Mouse (Mus musculus) erythroblast, embryonic 14.5 days (primary cell): ENCODE results near the gene Grap. TPM values are rescaled to one million over a fixed set of nuclear protein-coding genes. Genes with fewer than 3 reads are reported as not detected.
"Not testable (repeated sequence)": the region's sequence is repeated elsewhere in the genome, so short reads cannot be mapped to it uniquely, and the experiment has no call there.

Source experiments
- H3K27me3 ChIP-seq: 2 replicates; pipeline ENCODE4 v1.6.1; 2012; ENCODE audit warnings: inconsistent platforms; ENCODE audit not compliant: control insufficient read depth
- H3K36me3 ChIP-seq: 2 replicates; pipeline ENCODE4 v1.6.1; 2012; ENCODE audit warnings: mild to moderate bottlenecking, inconsistent platforms; ENCODE audit not compliant: control insufficient read depth
- H3K4me1 ChIP-seq: 2 replicates; pipeline ENCODE4 v1.6.1; 2012; ENCODE audit warnings: inconsistent platforms; ENCODE audit not compliant: control insufficient read depth
- H3K4me3 ChIP-seq: replicated peaks from 2 replicates; pipeline ENCODE3; 2012; ENCODE audit warnings: moderate library complexity, mild to moderate bottlenecking, inconsistent platforms
- H3K9me3 ChIP-seq: 2 replicates; pipeline ENCODE4 v1.6.1; 2012; ENCODE audit warnings: low read length, inconsistent platforms, mixed read lengths; ENCODE audit not compliant: control insufficient read depth
- GATA1 ChIP-seq: IDR thresholded peaks from 2 replicates; pipeline ENCODE4 v1.6.1; 2012; ENCODE audit warnings: low read length, inconsistent platforms, mixed read lengths
- TAL1 ChIP-seq: IDR thresholded peaks from 3 replicates; pipeline ENCODE4 v1.6.1; 2012; ENCODE audit warnings: low read length, inconsistent platforms, mixed read lengths
- polyA plus RNA-seq: library from polyadenylated mRNA; stranded (reverse); fragments of >175 nt; gene quantifications from 2 replicates; pipeline ENCODE4 v1.2.3, GENCODE M21; 2012

The Grap gene
- polyA plus RNA-seq, 1 experiment, result 0.06 TPM

DNA sequence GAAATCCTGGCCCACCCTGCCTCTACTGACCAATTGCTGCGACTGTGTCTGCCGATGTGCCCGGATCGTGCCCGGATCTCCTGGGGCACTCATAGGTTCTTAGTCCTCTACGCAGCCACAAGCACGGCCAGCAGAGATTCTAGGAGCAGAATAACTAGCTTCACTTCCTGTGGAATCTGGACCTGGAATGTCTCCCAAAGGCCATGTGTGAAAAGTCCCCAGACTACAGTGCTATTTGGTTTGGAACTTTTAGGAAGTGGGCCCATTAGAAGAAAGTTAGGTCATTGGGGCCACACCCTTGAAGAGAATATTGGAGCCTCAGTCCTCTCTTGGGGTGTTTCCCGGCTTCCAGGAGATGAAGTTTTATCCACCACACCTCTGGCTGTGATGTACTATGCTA lies 34.9 kb upstream of the Grap start:
- H3K27me3 ChIP-seq, result peaks cover 39% of the 10 kb centered on the region
- no peak for TF ChIP-seq GATA1
- TF ChIP-seq TAL1, result no peak

DNA sequence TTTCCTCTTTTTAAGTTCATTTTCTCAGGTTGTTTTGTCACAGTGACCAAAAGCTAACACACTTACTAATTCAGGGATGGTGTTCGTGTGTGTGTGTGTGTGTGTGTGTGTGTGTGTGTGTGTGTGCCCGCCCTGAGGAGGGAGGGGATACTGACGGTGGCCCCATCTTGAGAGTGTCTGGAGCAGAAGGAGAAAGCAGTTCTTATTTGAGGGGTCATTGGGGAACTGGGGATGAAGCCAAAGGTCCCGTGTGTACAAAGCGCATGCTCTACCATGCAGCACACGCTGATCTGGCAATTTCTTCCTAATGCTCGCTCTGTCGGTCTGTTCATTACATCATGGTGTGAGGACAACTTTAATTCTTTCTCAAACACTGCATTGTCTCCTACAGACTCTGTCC lies 34.5 kb upstream of the Grap start:
- Histone ChIP-seq H3K27me3 (peaks cover 39% of the 10 kb centered on the region), H3K4me1 (peaks cover 4% of the 10 kb centered on the region), H3K4me3 (no peak overlapping the region), H3K9me3 (no peaks in the 10 kb centered on the region), H3K36me3 (no peaks in the 10 kb centered on the region)
- TF ChIP-seq TAL1 (no peak), GATA1 (no peak)

More for the DNA sequence above, 34.9 kb upstream of the Grap start:
- H3K4me1 ChIP-seq, result peaks cover 4% of the 10 kb centered on the region
- H3K4me3 ChIP-seq, result no peak overlapping the region
- H3K36me3 ChIP-seq, result no peaks in the 10 kb centered on the region
- H3K9me3 ChIP-seq, result no peaks in the 10 kb centered on the region

DNA sequence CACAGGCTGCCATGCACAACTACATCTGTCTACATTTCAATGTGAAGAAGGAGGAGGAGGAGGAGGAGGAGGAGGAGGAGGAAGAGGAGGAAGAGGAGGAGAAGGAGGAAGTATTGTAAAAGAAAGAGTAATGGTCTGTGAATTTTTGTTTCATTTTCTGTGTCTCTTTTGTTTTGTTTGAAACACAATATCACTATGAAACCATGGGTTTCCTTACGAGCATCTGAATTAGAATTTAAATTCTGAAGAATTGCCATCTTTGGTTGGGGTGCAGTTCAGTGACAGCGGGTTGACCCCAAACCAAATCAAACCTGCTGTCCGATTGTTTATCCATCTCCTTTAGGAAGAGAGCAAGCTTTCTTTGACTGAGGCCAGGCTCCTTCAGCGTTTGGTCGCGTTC lies 33.7 kb upstream of the Grap start:
- peaks cover 41% of the 10 kb centered on the region for H3K27me3 ChIP-seq
- no peaks in the 10 kb centered on the region for H3K36me3 ChIP-seq
- no peaks in the 10 kb centered on the region for H3K9me3 ChIP-seq
- no peak overlapping the region for H3K4me3 ChIP-seq
- no peak for TF ChIP-seq GATA1
- no peak for TF ChIP-seq TAL1
- H3K4me1 ChIP-seq, result peaks cover 4% of the 10 kb centered on the region

DNA sequence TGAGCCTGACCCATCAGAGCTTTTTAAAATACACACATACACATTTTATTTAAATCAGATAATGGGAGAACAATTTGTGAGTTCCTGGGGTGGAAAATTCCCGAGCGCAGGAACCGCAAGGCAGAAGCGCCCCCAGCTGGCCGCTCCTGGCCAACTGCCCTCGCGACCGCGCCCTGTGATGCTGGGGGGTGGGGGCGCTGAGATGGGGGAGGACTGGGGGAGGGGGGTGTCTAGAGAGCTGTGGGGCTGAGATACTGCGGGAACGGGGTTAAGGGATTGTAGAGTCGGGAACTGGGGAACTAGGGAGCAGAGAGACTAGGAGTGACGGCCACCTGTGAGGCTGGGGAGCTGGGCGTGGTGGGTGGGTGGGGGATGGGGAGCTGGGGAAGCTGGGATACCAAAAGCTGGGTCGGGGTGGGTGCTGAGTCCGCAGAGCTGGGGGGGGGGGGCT lies 33.2 kb upstream of the Grap start:
- Histone ChIP-seq H3K4me1 (peaks cover 4% of the 10 kb centered on the region), H3K36me3 (no peaks in the 10 kb centered on the region), H3K4me3 (no peak overlapping the region), H3K27me3 (peaks cover 41% of the 10 kb centered on the region), H3K9me3 (no peaks in the 10 kb centered on the region)
- no peak for TF ChIP-seq GATA1
- no peak for TF ChIP-seq TAL1

DNA sequence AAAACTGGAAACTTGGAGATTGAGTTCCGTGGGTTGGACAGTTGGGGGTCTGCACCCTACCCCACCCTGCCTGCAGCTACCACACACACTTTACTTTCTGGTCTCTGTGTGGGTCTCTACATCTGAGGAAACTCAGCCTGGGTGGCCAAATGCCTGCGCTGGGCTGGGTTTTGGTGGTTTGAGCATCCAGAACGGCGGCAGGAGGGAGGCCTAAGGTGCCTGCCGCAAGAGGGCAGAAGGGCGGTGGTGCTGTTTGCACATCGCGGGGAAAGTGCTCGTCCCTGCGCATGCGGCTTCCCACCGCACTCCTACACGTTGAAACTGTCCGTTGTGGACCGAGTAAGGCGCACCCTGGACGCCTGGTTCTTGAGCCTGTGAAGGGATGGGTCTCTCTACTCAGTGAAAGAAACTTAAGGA lies 32.8 kb upstream of the Grap start:
- Histone ChIP-seq H3K4me3 (no peak overlapping the region), H3K27me3 (peaks cover 38% of the 10 kb centered on the region), H3K4me1 (peaks cover 4% of the 10 kb centered on the region), H3K9me3 (no peaks in the 10 kb centered on the region), H3K36me3 (no peaks in the 10 kb centered on the region)
- TF ChIP-seq TAL1, result no peak
- no peak for TF ChIP-seq GATA1

DNA sequence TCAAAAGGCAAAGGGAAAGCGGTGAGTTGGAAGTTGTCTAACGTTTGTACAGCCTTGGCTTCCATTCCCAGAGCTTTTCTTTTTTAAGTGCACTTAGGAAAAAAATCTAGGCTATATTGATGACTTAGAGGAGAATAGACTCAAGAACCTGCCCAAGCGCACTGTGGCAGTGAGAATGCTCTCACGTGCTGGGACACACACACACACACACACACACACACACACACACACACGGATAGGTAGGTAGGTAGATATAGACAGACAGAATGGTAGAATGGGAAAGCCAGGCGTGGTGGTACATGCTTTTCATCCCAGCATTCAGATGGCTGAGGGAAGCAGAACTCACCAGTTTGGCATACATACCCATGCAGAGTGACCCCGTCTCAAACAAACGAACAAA lies 32.3 kb upstream of the Grap start:
- Histone ChIP-seq H3K4me3 (no peak overlapping the region), H3K27me3 (peaks cover 33% of the 10 kb centered on the region)
- TF ChIP-seq TAL1, result no peak
- no peak for TF ChIP-seq GATA1

DNA sequence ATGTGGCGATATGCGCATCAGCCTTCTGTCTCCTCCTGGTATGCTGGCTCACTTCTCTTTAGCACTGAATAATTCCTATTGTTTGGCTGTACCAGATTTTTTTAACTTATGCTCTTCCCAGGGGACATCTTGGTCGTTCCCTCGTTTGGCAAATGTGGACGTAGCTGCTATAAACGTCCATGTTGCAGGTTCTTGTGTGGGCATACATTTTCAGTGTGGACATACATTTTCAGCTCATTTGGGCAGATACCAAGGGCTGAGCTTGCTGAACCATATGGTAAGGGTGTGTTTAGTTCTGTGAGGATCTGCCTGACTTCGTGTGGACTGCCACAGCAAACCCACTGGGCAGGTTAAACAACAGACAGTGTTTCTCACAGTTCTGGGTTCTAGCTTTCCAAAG lies 27.9 kb upstream of the Grap start:
- peaks cover 4% of the 10 kb centered on the region for H3K4me1 ChIP-seq
- no peaks in the 10 kb centered on the region for H3K36me3 ChIP-seq
- no peaks in the 10 kb centered on the region for H3K9me3 ChIP-seq
- peaks cover 8% of the 10 kb centered on the region for H3K27me3 ChIP-seq
- TF ChIP-seq GATA1 (no peak), TAL1 (no peak)
- H3K4me3 ChIP-seq, result no peak overlapping the region

More for the DNA sequence above, 32.3 kb upstream of the Grap start:
- Histone ChIP-seq H3K9me3 (no peaks in the 10 kb centered on the region), H3K36me3 (no peaks in the 10 kb centered on the region), H3K4me1 (peaks cover 4% of the 10 kb centered on the region)

DNA sequence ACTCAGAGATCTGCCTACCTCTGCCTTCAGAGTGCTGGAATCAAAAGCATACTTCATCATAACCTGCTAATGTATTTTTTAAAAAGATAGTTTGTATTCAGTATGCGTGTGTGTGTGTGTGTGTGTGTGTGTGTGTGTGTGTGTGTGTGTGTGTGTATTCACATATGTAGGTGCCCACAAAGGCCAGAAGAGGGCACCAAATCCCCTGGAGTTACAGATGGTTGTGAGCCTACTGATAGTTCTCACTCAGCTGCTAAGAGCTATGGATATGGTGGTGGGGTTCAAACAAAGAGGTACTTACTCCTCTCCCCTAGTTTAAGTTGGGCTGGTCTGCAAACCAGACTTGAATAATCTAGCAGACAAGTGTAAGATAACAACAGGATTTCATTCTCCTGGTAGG lies 26.6 kb upstream of the Grap start:
- Histone ChIP-seq H3K9me3 (no peaks in the 10 kb centered on the region), H3K27me3 (peaks cover 2% of the 10 kb centered on the region; the same call in 1 of the 2 replicates), H3K36me3 (no peaks in the 10 kb centered on the region), H3K4me1 (no peaks in the 10 kb centered on the region), H3K4me3 (no peak overlapping the region)
- no peak for TF ChIP-seq TAL1
- TF ChIP-seq GATA1, result no peak

DNA sequence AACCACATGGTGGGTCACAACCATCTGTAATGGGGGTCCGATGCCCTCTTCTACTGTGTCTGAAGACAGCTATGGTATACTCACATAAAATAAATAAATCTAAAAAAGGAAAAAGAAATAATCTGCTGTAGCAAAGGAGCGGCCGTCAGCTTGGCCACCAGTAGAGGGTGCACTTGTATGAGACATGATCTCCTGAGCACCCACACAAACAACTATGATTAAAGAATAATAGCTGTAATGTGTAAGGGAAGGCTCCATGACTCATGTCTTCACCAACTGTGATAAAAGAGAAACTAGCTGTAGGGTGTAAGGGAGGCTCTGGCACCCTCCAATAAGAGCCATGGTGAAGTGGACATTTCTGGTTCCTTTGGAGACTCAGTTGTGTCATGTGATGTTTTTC lies 23.4 kb upstream of the Grap start:
- Histone ChIP-seq H3K4me1 (no peaks in the 10 kb centered on the region), H3K4me3 (no peak overlapping the region), H3K36me3 (no peaks in the 10 kb centered on the region), H3K27me3 (no peaks in the 10 kb centered on the region), H3K9me3 (no peaks in the 10 kb centered on the region)
- TF ChIP-seq GATA1 (no peak), TAL1 (no peak)

DNA sequence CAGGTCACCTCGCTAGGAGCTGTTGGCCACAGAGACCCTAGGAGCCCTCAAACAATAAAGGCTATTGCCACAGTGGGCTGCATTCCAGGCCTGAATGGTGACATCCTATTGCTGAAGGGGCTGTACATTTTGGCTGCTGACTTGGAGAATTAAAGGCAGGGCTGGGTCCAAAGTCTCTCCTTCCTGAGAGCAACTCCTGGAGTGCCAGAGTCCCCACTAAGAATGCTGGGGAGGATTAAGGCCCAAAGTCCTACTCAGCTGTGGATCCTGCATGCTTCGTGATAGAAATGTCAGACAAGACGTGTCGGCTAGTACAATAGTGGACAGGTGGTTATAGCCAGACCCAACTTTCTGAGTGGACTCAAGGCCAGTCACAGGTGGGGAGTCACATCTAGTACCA lies 16.8 kb upstream of the Grap start:
- H3K9me3 ChIP-seq, H3K27me3 ChIP-seq, H3K4me1 ChIP-seq, H3K4me3 ChIP-seq, H3K36me3 ChIP-seq: not testable (repeated sequence)
